Mouse (Mus musculus): Measurements from ENCODE around the gene Gng10.

- TF ChIP-seq EP300 (IDR thresholded peaks at IDR 0.05; ENCODE audit: low read depth in 1 of 2, low read length in 2 of 2) (no peak), E2F4 (IDR thresholded peaks at IDR 0.05; ENCODE audit: borderline replicate concordance, low read depth, low read length) (no peak), GABPA (IDR thresholded peaks at IDR 0.05; ENCODE audit: low read depth, low read length) (no peak), SIN3A (IDR thresholded peaks at IDR 0.05; ENCODE audit: low read length) (no peak), RCOR1 (IDR thresholded peaks at IDR 0.05; ENCODE audit: low read depth, low read length) (no peak), CTCF (IDR thresholded peaks at IDR 0.05 in 2 of 3, conservative IDR thresholded peaks at IDR 0.05 in 1 of 3; ENCODE audit: control insufficient read depth in 1 of 3, insufficient read depth in 1 of 3, low read depth in 2 of 3, low read length in 3 of 3, poor library complexity in 1 of 3, severe bottlenecking in 1 of 3) (no peak), POLR2A (IDR thresholded peaks at IDR 0.05; ENCODE audit: control insufficient read depth in 1 of 2, insufficient read depth in 1 of 2, low read depth in 1 of 2, low read length in 2 of 2, poor library complexity in 1 of 2) (no peak), UBTF (IDR thresholded peaks at IDR 0.05; ENCODE audit: borderline replicate concordance, insufficient read depth, low read depth, low read length) (no peak), ZNF384 (IDR thresholded peaks at IDR 0.05; ENCODE audit: low read depth, low read length) (no peak), CHD2 (IDR thresholded peaks at IDR 0.05; ENCODE audit: low read length) (no peak), GATA1 (IDR thresholded peaks at IDR 0.05; ENCODE audit: low read depth, low read length) (no peak), MAZ (IDR thresholded peaks at IDR 0.05; ENCODE audit: low read depth, low read length) (no peak), SMC3 (IDR thresholded peaks at IDR 0.05; ENCODE audit: low read depth, low read length) (no peak), TAL1 (IDR thresholded peaks at IDR 0.05; ENCODE audit: low read length) (no peak)
These were observed 25.2 kb upstream of the Gng10 start for GRCm38 (mm10) chr4:59009696-59010095.
